Mouse (Mus musculus): ENCODE data around the gene Itpa. TPM values are rescaled to one million over a fixed set of nuclear protein-coding genes. Genes with fewer than 3 reads are reported as not detected.

Itpa gene
- 137 TPM in 2 replicates for total RNA-seq (2014; rRNA removed)
- 123 TPM in 2 replicates for polyA plus RNA-seq (2015; fragmentation: Nextera tagmentation; extraction: Ambion mirVana)

- H3K27ac ChIP-seq = peak within 1 kb of the TSS; percentile 78
- DNase-seq (ENCODE audit: low spot score) = peak; percentile 96
- H3K36me3 ChIP-seq (ENCODE audit: insufficient read depth, low read length) = no peaks in the 10 kb centered on the region; the same call in 1 of the 2 replicates
- peak; percentile 75 for ATAC-seq
- no peaks in the 10 kb centered on the region for H3K27me3 ChIP-seq (ENCODE audit: insufficient read depth, low read length)
- H3K9me3 ChIP-seq (ENCODE audit: low read length) = no peaks in the 10 kb centered on the region
- H3K4me3 ChIP-seq (ENCODE audit: low read length) = peak within 1 kb of the TSS; percentile 61
- H3K9ac ChIP-seq (replicated peaks; ENCODE audit: low read length) = peak within 1 kb of the TSS; percentile 67
- H3K4me1 ChIP-seq (ENCODE audit: insufficient read depth, low read length) = peaks cover 7% of the 10 kb centered on the region; the same call in 1 of the 2 replicates
- peak; percentile 79 for TF ChIP-seq CTCF (IDR thresholded peaks at IDR 0.05; ENCODE audit: low read depth)
- WGBS = 1% methylated on average over 31 of the region's 31 CpGs
- H3K4me2 ChIP-seq (ENCODE audit: low read depth, low read length) = peak within 1 kb of the TSS; percentile 71
These were observed at the start of gene Itpa for GRCm38 (mm10) chr2:130667559-130667958. Gene Itpa, plus strand, starts transcription at chr2:130667610.

- Histone ChIP-seq H3K4me3 (ENCODE audit: low read length) (no peak overlapping the region), H3K4me2 (ENCODE audit: low read depth, low read length) (no peak overlapping the region), H3K4me1 (ENCODE audit: insufficient read depth, low read length) (no peaks in the 10 kb centered on the region), H3K27ac (no peak overlapping the region), H3K9ac (replicated peaks; ENCODE audit: low read length) (no peak overlapping the region), H3K36me3 (ENCODE audit: insufficient read depth, low read length) (peaks cover 29% of the 10 kb centered on the region), H3K27me3 (ENCODE audit: insufficient read depth, low read length) (no peaks in the 10 kb centered on the region), H3K9me3 (ENCODE audit: low read length) (no peaks in the 10 kb centered on the region)
- ATAC-seq (no peak), DNase-seq (ENCODE audit: low spot score) (no peak)
- no peak for TF ChIP-seq CTCF (IDR thresholded peaks at IDR 0.05; ENCODE audit: low read depth)
- 97% methylated on average over 7 of the region's 7 CpGs for WGBS
These were observed 48.4 kb upstream of the Itpa start for GRCm38 (mm10) chr2:130618972-130619371.

GRCm38 (mm10) chr2:130628424-130628823, 39.0 kb upstream of the Itpa start:
- H3K4me1 ChIP-seq (ENCODE audit: insufficient read depth, low read length) = peaks cover 8% of the 10 kb centered on the region; the same call in 1 of the 2 replicates
- H3K36me3 ChIP-seq (ENCODE audit: insufficient read depth, low read length) = no peaks in the 10 kb centered on the region
- DNase-seq (ENCODE audit: low spot score) = no peak
- no peak for ATAC-seq
- no peak overlapping the region for H3K4me3 ChIP-seq (ENCODE audit: low read length)
- no peak overlapping the region for H3K27ac ChIP-seq
- no peaks in the 10 kb centered on the region for H3K27me3 ChIP-seq (ENCODE audit: insufficient read depth, low read length)
- H3K9me3 ChIP-seq (ENCODE audit: low read length) = no peaks in the 10 kb centered on the region
- no peak overlapping the region for H3K9ac ChIP-seq (replicated peaks; ENCODE audit: low read length)
- H3K4me2 ChIP-seq (ENCODE audit: low read depth, low read length) = peak overlapping the region; percentile 97
- WGBS = 60% methylated on average over 3 of the region's 3 CpGs
- peak; percentile 37 for TF ChIP-seq CTCF (IDR thresholded peaks at IDR 0.05; ENCODE audit: low read depth)

DNA sequence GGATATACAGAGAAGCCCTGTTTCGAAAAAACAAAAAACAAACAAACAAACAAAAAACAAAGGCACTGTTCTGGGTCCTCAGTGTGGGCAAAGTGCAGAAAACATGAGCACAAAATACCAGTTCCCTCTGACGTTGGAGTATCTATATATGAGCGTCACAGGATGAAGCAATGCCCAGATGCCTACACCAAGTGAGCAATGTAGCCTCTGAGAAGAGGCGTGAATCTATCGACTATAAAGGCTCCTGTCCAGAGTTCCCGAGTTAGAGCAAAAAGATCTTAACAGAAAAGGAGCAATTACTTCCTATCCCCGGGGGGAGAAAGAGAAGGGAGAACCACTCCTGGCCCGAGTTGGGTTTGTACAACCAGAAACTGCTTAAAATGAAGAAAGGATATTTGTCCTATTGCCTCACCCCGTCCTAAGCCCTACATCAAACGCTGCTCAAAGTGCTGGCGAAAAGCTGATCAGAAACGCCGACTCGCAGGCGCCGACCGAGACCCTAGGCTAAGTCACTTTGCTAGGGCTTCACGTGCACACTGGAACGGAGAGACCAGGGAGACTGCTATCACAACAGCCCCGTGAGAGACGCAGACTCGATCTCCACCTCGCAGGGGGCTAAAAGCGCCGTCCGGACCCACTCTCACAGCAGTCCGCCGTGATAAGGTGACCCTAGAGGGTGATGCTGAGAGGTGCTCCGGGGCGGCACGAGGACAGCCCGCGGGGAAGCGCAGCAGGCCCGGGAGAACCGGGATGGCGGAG, 38.2 kb upstream of the Itpa start:
- peak overlapping the region; percentile 84 for H3K9ac ChIP-seq (replicated peaks; ENCODE audit: low read length)
- 3% methylated on average over 32 of the region's 37 CpGs for whole genome bisulfite sequencing
- peak; percentile 6 for DNase-seq (ENCODE audit: low spot score)
- no peak for TF ChIP-seq CTCF (IDR thresholded peaks at IDR 0.05; ENCODE audit: low read depth)
- no peaks in the 10 kb centered on the region for H3K9me3 ChIP-seq (ENCODE audit: low read length)
- peak overlapping the region; percentile 80 for H3K27ac ChIP-seq
- peak overlapping the region; percentile 97 for H3K4me2 ChIP-seq (ENCODE audit: low read depth, low read length)
- H3K4me3 ChIP-seq (ENCODE audit: low read length) = peak overlapping the region; percentile 97
- no peaks in the 10 kb centered on the region for H3K27me3 ChIP-seq (ENCODE audit: insufficient read depth, low read length)
- peak; percentile 48; the same call in 1 of the 2 replicates for ATAC-seq
- no peaks in the 10 kb centered on the region for H3K36me3 ChIP-seq (ENCODE audit: insufficient read depth, low read length)
- H3K4me1 ChIP-seq (ENCODE audit: insufficient read depth, low read length) = peaks cover 11% of the 10 kb centered on the region; the same call in 1 of the 2 replicates

GRCm38 (mm10) chr2:130629839-130630203, 37.6 kb upstream of the Itpa start, which contains the start of the genes Fastkd5 and Ubox5:
Gene Fastkd5, minus strand, starts transcription at chr2:130630027.
Gene Ubox5, minus strand, starts transcription at chr2:130630038.
- Histone ChIP-seq H3K4me1 (ENCODE audit: insufficient read depth, low read length) (peaks cover 14% of the 10 kb centered on the region), H3K9me3 (ENCODE audit: low read length) (no peaks in the 10 kb centered on the region), H3K4me2 (ENCODE audit: low read depth, low read length) (peak within 1 kb of the TSS; percentile 97), H3K36me3 (ENCODE audit: insufficient read depth, low read length) (no peaks in the 10 kb centered on the region), H3K27ac (peak within 1 kb of the TSS; percentile 80), H3K27me3 (ENCODE audit: insufficient read depth, low read length) (no peaks in the 10 kb centered on the region), H3K4me3 (ENCODE audit: low read length) (peak within 1 kb of the TSS; percentile 97), H3K9ac (replicated peaks; ENCODE audit: low read length) (peak within 1 kb of the TSS; percentile 84)
- DNase-seq (ENCODE audit: low spot score) (peak; percentile 94), ATAC-seq (peak; percentile 82)
- no peak for TF ChIP-seq CTCF (IDR thresholded peaks at IDR 0.05; ENCODE audit: low read depth)
- WGBS = under 1% methylated on average over 25 of the region's 25 CpGs

DNA sequence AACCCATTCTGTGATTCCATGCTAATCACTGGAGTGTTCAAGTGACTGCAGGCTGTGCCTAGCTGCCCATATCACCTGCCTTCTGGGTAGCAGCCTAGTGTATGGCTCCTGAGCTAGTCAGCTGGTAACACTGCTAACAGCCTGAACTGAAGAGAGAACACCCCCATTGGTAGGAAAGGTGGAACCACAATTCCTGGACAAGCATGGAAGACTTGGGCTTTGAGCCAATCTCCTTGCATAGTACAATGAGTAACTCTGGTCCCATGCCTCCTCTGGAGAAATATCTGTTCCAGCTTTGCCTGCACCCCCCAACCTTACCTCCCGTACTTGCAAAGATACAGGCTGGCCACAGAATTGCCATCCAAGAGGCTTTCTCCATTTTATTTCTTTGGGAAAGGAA, 35.0 kb upstream of the Itpa start:
- peak; percentile 68 for DNase-seq (ENCODE audit: low spot score)
- 47% methylated on average over 1 of the region's 1 CpGs for WGBS
- Histone ChIP-seq H3K4me1 (ENCODE audit: insufficient read depth, low read length) (peaks cover 19% of the 10 kb centered on the region), H3K4me2 (ENCODE audit: low read depth, low read length) (no peak overlapping the region), H3K9me3 (ENCODE audit: low read length) (no peaks in the 10 kb centered on the region), H3K9ac (replicated peaks; ENCODE audit: low read length) (no peak overlapping the region), H3K4me3 (ENCODE audit: low read length) (no peak overlapping the region), H3K36me3 (ENCODE audit: insufficient read depth, low read length) (peaks cover 6% of the 10 kb centered on the region; the same call in 1 of the 2 replicates), H3K27me3 (ENCODE audit: insufficient read depth, low read length) (no peaks in the 10 kb centered on the region; the same call in 1 of the 2 replicates), H3K27ac (no peak overlapping the region; the same call in 1 of the 2 replicates)
- ATAC-seq = no peak
- no peak for TF ChIP-seq CTCF (IDR thresholded peaks at IDR 0.05; ENCODE audit: low read depth)
